Mouse (Mus musculus) thymus, postnatal 36 days (tissue): Measurements from ENCODE around the gene Gabbr2.

Experiments used
- DNase-seq, 2 experiments: peaks; one replicate each; pipeline ENCODE4 v3.0.0; 2022; ENCODE audit warnings: mixed read lengths in 2 of 2

The Gabbr2 gene

GRCm38 (mm10) chr4:46991016-46991958, at the start of gene Gabbr2:
Gene Gabbr2 (minus strand): TSS chr4:46991873.
- DNase-seq = no peak

GRCm38 (mm10) chr4:47039586-47039985, 47.9 kb upstream of the Gabbr2 start:
- DNase-seq = no peak

GRCm38 (mm10) chr4:47037321-47037657, 45.6 kb upstream of the Gabbr2 start:
- DNase-seq = peak; percentile 68 to 73

GRCm38 (mm10) chr4:47036486-47037320, 45.0 kb upstream of the Gabbr2 start:
- DNase-seq = no peak

GRCm38 (mm10) chr4:47035536-47035935, 43.9 kb upstream of the Gabbr2 start:
- DNase-seq = no peak

- DNase-seq = no peak
Measured at GRCm38 (mm10) chr4:47032171-47032570, 40.5 kb upstream of the Gabbr2 start.

GRCm38 (mm10) chr4:47028791-47029190, 37.1 kb upstream of the Gabbr2 start:
- DNase-seq = no peak

GRCm38 (mm10) chr4:47023949-47024348, 32.3 kb upstream of the Gabbr2 start:
- DNase-seq = no peak

GRCm38 (mm10) chr4:47022804-47023603, 31.3 kb upstream of the Gabbr2 start:
- DNase-seq = no peak

GRCm38 (mm10) chr4:47020563-47020962, 28.9 kb upstream of the Gabbr2 start:
- DNase-seq = peak; percentile 74 to 84

- DNase-seq = peak; percentile 22 to 39
Measured at GRCm38 (mm10) chr4:47015156-47015555, 23.5 kb upstream of the Gabbr2 start.

GRCm38 (mm10) chr4:47012476-47012875, 20.8 kb upstream of the Gabbr2 start:
- no peak for DNase-seq

GRCm38 (mm10) chr4:47010400-47011231, 18.9 kb upstream of the Gabbr2 start:
- peak; percentile 73 to 77 for DNase-seq

GRCm38 (mm10) chr4:47000626-47001395, 9.1 kb upstream of the Gabbr2 start:
- peak; percentile 42 to 71 for DNase-seq

GRCm38 (mm10) chr4:46997969-46998368, 6.3 kb upstream of the Gabbr2 start:
- DNase-seq = no peak

GRCm38 (mm10) chr4:46992827-46993473, 1.3 kb upstream of the Gabbr2 start:
- DNase-seq = peak in 1 of 2 experiments; percentile 37

GRCm38 (mm10) chr4:46991959-46992316, 265 bp upstream of the Gabbr2 start:
- DNase-seq = peak; percentile 21 to 36

GRCm38 (mm10) chr4:46990281-46991015, 1.2 kb downstream of the Gabbr2 start:
- no peak for DNase-seq

- DNase-seq = peak; percentile 37 to 59
Measured at GRCm38 (mm10) chr4:46989842-46990241, 1.8 kb downstream of the Gabbr2 start.

- no peak for DNase-seq
Measured at GRCm38 (mm10) chr4:46988824-46989223, 2.8 kb downstream of the Gabbr2 start.
